Mouse (Mus musculus) embryonic facial prominence, embryonic 11.5 days (tissue): ENCODE results near the gene Pard6b. TPM values are rescaled to one million over a fixed set of nuclear protein-coding genes. Genes with fewer than 3 reads are reported as not detected.

Experiments
- ATAC-seq: fragments of 200-750 bp; cut with Nextera tagmentation; replicated peaks from 2 replicates; pipeline ENCODE4 v1.8.0; 2017; ENCODE audit warnings: low read depth; ENCODE audit not compliant: insufficient number of reproducible peaks, low FRiP score, low TSS enrichment
- DNase-seq: peaks from one replicate; pipeline ENCODE4 v3.0.0-alpha.2; 2015; ENCODE audit warnings: low spot score
- H3K27ac ChIP-seq: fragments of 300-500 bp; sonication (generic); replicated peaks from 2 replicates; pipeline ENCODE4 v1.5.1; 2014; ENCODE audit warnings: mild to moderate bottlenecking, low read depth, low read length, control low read depth
- H3K27me3 ChIP-seq: fragments of 300-500 bp; sonication (generic); 2 replicates; pipeline ENCODE4 v1.6.1; 2014; ENCODE audit warnings: mild to moderate bottlenecking, low read length, moderate library complexity, mixed read lengths; ENCODE audit not compliant: control insufficient read depth, insufficient read depth
- H3K36me3 ChIP-seq: fragments of 300-500 bp; sonication (generic); replicated peaks from 2 replicates; pipeline ENCODE4 v1.6.1; 2014; ENCODE audit warnings: low read depth, mild to moderate bottlenecking, low read length, moderate library complexity, mixed read lengths; ENCODE audit not compliant: control insufficient read depth, insufficient read depth
- H3K4me1 ChIP-seq: fragments of 300-500 bp; sonication (generic); 2 replicates; pipeline ENCODE4 v1.6.1; 2014; ENCODE audit warnings: low read length, mixed read lengths; ENCODE audit not compliant: control insufficient read depth, insufficient read depth
- H3K4me2 ChIP-seq: fragments of 300-500 bp; sonication (generic); 2 replicates; pipeline ENCODE4 v1.6.1; 2014; ENCODE audit warnings: low read depth, mild to moderate bottlenecking, control low read depth, low read length, moderate library complexity
- H3K4me3 ChIP-seq: fragments of 300-500 bp; sonication (generic); 2 replicates; pipeline ENCODE4 v1.5.1; 2014; ENCODE audit warnings: low read depth, low read length, control low read depth
- H3K9ac ChIP-seq: fragments of 300-500 bp; sonication (generic); replicated peaks from 2 replicates; pipeline ENCODE4 v1.6.1; 2014; ENCODE audit warnings: mild to moderate bottlenecking, control low read depth, low read length
- H3K9me3 ChIP-seq: fragments of 300-500 bp; sonication (generic); replicated peaks from 2 replicates; pipeline ENCODE4 v1.6.1; 2016; ENCODE audit warnings: mild to moderate bottlenecking, low read length, inconsistent platforms, mixed read lengths; ENCODE audit not compliant: control insufficient read depth
- WGBS: fragments of 180-500 bp; shearing (Covaris S2); extraction: QIAGEN DNeasy Blood & Tissue Kit; methylation state at CpG from one replicate; pipeline ENCODE4 v1.1.7; 2014; 5-methylcytosine and 5-hydroxymethylcytosine counted together
- polyA plus RNA-seq: library from polyadenylated mRNA; unstranded; fragments of >200 nt; fragmentation: Nextera tagmentation; extraction: Ambion mirVana; gene quantifications from 2 replicates; pipeline ENCODE4 v1.2.1, GENCODE M21; 2014

The Pard6b gene
- polyA plus RNA-seq, 1 experiment from 2014 or later, result 4.8 TPM

GRCm38 (mm10) chr2:168117147-168117546 lies 36.3 kb downstream of the Pard6b start:
- peak overlapping the region; percentile 54 for H3K9ac ChIP-seq
- H3K9me3 ChIP-seq, result no peaks in the 10 kb centered on the region
- no peak overlapping the region for H3K27ac ChIP-seq
- peak; percentile 37; the same call in 1 of the 2 replicates for ATAC-seq
- peak; percentile 82 for DNase-seq
- no peaks in the 10 kb centered on the region; the same call in 1 of the 2 replicates for H3K4me1 ChIP-seq
- no peaks in the 10 kb centered on the region for H3K27me3 ChIP-seq
- peak overlapping the region; percentile 74 for H3K4me2 ChIP-seq
- H3K4me3 ChIP-seq, result peak overlapping the region; percentile 37
- WGBS, result 2% methylated on average over 37 of the region's 37 CpGs
- H3K36me3 ChIP-seq, result no peaks in the 10 kb centered on the region

GRCm38 (mm10) chr2:168117553-168117952 lies 36.7 kb downstream of the Pard6b start:
- ATAC-seq, result peak; percentile 6; the same call in 1 of the 2 replicates
- H3K9ac ChIP-seq, result peak overlapping the region; percentile 54
- H3K4me2 ChIP-seq, result peak overlapping the region; percentile 74
- WGBS, result 2% methylated on average over 13 of the region's 13 CpGs
- no peaks in the 10 kb centered on the region for H3K36me3 ChIP-seq
- H3K4me1 ChIP-seq, result no peaks in the 10 kb centered on the region; the same call in 1 of the 2 replicates
- H3K9me3 ChIP-seq, result no peaks in the 10 kb centered on the region
- no peaks in the 10 kb centered on the region for H3K27me3 ChIP-seq
- no peak overlapping the region for H3K27ac ChIP-seq
- H3K4me3 ChIP-seq, result peak overlapping the region; percentile 37
- no peak for DNase-seq

GRCm38 (mm10) chr2:168117967-168118366 lies 37.2 kb downstream of the Pard6b start:
- H3K27ac ChIP-seq, result no peak overlapping the region
- ATAC-seq, result peak; percentile 15; the same call in 1 of the 2 replicates
- no peaks in the 10 kb centered on the region; the same call in 1 of the 2 replicates for H3K4me1 ChIP-seq
- no peak for DNase-seq
- no peaks in the 10 kb centered on the region for H3K36me3 ChIP-seq
- no peak overlapping the region for H3K9ac ChIP-seq
- no peaks in the 10 kb centered on the region for H3K27me3 ChIP-seq
- H3K4me2 ChIP-seq, result no peak overlapping the region; the same call in 1 of the 2 replicates
- 40% methylated on average over 16 of the region's 16 CpGs for WGBS
- no peaks in the 10 kb centered on the region for H3K9me3 ChIP-seq
- no peak overlapping the region; the same call in 1 of the 2 replicates for H3K4me3 ChIP-seq

DNA sequence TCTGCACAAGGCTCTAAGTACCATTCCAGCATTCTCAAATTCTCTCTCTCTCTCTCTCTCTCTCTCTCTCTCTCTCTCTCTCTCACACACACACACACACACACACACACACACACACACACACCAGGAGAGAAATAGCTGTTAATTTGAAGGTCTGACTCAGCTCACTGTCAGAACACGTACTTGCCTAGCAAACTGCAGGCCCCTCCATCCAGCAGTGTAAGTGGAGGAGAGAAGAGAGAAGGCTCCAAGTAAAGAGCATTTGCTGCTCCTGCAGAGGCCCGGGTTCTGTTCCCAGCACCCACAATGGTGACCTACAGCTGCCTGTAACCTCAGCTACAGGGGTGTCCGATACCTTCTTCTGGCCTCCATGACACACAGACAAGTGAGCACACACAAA lies 37.7 kb downstream of the Pard6b start:
- no peaks in the 10 kb centered on the region; the same call in 1 of the 2 replicates for H3K4me1 ChIP-seq
- no peak overlapping the region for H3K9ac ChIP-seq
- H3K4me2 ChIP-seq, result no peak overlapping the region
- no peaks in the 10 kb centered on the region for H3K36me3 ChIP-seq
- WGBS, result 81% methylated on average over 3 of the region's 3 CpGs
- H3K27ac ChIP-seq, result no peak overlapping the region
- DNase-seq (no peak), ATAC-seq (no peak)
- H3K27me3 ChIP-seq, result no peaks in the 10 kb centered on the region
- H3K9me3 ChIP-seq, result no peaks in the 10 kb centered on the region
- H3K4me3 ChIP-seq, result no peak overlapping the region

DNA sequence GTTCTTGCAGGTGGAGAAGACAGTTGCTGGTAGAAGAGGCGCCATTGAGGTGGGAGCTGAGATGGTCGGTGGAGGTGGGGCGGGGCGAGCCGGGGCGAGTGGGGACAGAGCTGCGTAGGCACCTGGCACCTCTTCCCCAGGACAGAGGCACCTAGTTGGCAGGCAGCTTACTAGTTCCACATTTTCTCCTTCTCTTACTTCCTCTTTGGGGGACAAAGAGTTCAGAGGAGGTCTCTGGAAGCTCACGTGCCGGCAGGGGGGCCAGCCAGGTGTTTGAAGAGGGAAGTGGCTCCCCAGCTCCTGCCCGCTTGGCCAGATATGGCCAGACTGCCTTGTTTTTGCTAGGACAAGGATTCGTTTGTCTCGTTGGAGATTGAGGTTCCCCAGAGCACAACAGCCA lies 38.3 kb downstream of the Pard6b start:
- no peak overlapping the region for H3K27ac ChIP-seq
- DNase-seq, result no peak

GRCm38 (mm10) chr2:168120906-168121305 lies 40.1 kb downstream of the Pard6b start:
- Histone ChIP-seq H3K9me3 (no peaks in the 10 kb centered on the region), H3K4me2 (no peak overlapping the region), H3K4me1 (no peaks in the 10 kb centered on the region), H3K36me3 (no peaks in the 10 kb centered on the region), H3K9ac (no peak overlapping the region), H3K27me3 (no peaks in the 10 kb centered on the region), H3K27ac (no peak overlapping the region), H3K4me3 (no peak overlapping the region)
- ATAC-seq, result no peak
- 87% methylated on average over 4 of the region's 4 CpGs for WGBS
- no peak for DNase-seq

More for the DNA sequence above, 38.3 kb downstream of the Pard6b start:
- Histone ChIP-seq H3K4me2 (no peak overlapping the region), H3K9ac (no peak overlapping the region), H3K36me3 (no peaks in the 10 kb centered on the region), H3K27me3 (no peaks in the 10 kb centered on the region), H3K9me3 (no peaks in the 10 kb centered on the region), H3K4me1 (no peaks in the 10 kb centered on the region; the same call in 1 of the 2 replicates), H3K4me3 (no peak overlapping the region)
- ATAC-seq, result no peak
- 77% methylated on average over 12 of the region's 12 CpGs for WGBS

DNA sequence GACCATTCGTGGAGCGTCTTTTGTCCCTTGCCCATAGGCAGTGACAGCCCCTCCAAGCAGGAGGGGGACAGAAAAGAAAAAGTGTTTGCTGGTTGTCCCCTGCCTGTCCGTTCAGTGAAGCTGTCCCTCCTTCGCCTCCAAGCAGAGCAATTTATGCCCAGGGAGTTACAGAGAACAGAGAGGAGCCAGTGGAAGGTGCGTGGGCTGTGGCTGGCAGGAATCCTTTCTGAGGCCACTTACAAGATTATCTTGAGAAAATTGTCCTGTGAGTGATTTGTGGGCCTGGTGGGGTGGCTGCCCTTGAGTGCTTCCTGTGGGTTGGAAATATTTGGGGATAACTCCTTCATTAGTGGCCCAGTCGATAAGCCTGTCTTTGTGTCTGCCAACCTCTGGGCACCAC lies 42.8 kb downstream of the Pard6b start:
- H3K4me2 ChIP-seq, result no peak overlapping the region
- no peaks in the 10 kb centered on the region for H3K4me1 ChIP-seq
- no peaks in the 10 kb centered on the region for H3K9me3 ChIP-seq
- H3K4me3 ChIP-seq, result no peak overlapping the region
- DNase-seq (no peak), ATAC-seq (no peak)
- no peaks in the 10 kb centered on the region for H3K27me3 ChIP-seq
- H3K9ac ChIP-seq, result no peak overlapping the region
- H3K36me3 ChIP-seq, result no peaks in the 10 kb centered on the region
- 94% methylated on average over 6 of the region's 6 CpGs for WGBS
- H3K27ac ChIP-seq, result no peak overlapping the region

DNA sequence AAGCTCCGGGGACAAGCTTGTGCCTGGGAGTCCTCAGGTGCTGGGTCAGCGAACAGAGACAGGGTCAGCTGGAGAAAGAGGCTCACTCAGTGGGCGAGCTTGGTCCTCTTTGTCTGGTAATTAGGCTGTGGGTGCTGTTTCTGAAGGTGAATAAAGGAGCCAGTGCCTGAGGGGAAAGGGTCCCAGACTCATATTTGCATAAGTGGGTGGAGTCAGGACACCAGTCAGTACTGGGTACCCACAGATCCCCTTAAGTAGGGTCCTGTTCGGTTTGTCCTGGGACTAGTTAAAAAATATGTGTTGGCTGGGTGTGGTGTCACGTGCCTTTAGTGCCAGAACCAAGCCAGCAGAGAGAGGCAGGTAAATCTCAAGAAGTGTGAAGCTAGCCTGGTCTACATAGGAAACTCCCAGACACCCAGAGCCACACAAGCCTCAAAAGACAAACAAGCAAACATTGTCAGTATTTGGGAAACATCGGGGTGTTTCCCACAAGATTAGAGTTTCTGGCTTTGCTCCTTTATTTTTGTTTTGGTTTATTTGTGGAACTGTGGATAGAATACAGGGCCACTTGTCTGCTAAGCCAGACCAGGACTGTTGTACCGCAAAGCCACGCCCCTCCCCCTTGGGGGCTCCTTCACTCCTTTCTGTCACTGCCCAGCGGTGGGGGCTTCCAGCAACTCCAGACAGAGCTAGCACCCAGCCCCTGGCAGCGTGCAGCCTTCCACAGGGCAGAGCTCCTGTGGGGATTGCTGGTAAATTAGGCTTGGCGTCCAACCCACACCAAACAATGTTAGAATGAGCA lies 44.7 kb downstream of the Pard6b start:
- Histone ChIP-seq H3K36me3 (no peaks in the 10 kb centered on the region), H3K9ac (no peak overlapping the region), H3K27ac (no peak overlapping the region), H3K4me2 (no peak overlapping the region), H3K9me3 (no peaks in the 10 kb centered on the region), H3K4me3 (no peak overlapping the region), H3K4me1 (no peaks in the 10 kb centered on the region), H3K27me3 (no peaks in the 10 kb centered on the region)
- no peak for ATAC-seq
- 24% methylated on average over 11 of the region's 11 CpGs for WGBS
- DNase-seq, result no peak
